Mouse (Mus musculus): ENCODE measurements at regions not wholly inside any gene's neighbourhood (a gene's known extent, or its start where the extent isn't known, plus 50 kb on each side); places are given as distances from the start of the nearest gene placed in this dataset.
A peak's percentile ranks its signal among the peaks of the same experiment; 100 is the strongest.

GRCm38 (mm10) chr7:52510686-52511085 is 495.2 kb upstream of the 1700015G11Rik start:
- no peak for TF ChIP-seq CTCF (IDR thresholded peaks at IDR 0.05)
- no peaks in the 10 kb centered on the region for H3K27me3 ChIP-seq
- no peak for ATAC-seq
- in situ Hi-C loops (cut with MboI; ENCODE audit: low pct_unique_long_range_greater_than_20kb) = no loop called here
- POLR2A ChIA-PET = no interaction called here
- DNase-seq (ENCODE audit: low read depth, low spot score) = no peak
- CTCF ChIA-PET = no interaction called here

DNA sequence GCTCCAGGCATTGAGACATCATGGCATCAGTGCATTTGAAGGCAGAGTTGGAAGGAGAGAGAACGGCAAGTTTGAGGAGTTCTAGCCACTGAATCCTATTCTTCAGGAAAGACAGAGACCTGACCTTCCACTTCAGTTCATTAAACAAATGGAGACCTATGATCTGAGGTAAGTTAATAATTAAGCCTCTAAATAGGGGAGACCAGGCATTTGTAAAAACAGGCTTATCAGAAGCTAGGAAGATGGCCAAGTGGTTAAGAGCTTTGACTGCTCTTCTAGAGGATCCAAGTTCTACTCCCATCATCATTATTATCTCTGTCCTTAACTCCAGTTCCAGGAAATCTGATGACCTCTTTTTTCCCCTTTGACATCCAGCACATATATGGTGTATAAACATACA is 492.5 kb upstream of the 1700015G11Rik start:
- DNase-seq (ENCODE audit: low read depth, low spot score) (no peak), ATAC-seq (no peak)
- TF ChIP-seq CTCF (IDR thresholded peaks at IDR 0.05) = no peak
- in situ Hi-C loops (cut with MboI; ENCODE audit: low pct_unique_long_range_greater_than_20kb) = no loop called here
- H3K27me3 ChIP-seq = no peaks in the 10 kb centered on the region
- ChIA-PET POLR2A (interaction anchor here (0.5 to 1.1 kb wide), 3 partner anchors 10 to 736 kb away, joined by 3 to 4 read pairs (median 3); no protein-coding TSS in a partner anchor), CTCF (no interaction called here)

DNA sequence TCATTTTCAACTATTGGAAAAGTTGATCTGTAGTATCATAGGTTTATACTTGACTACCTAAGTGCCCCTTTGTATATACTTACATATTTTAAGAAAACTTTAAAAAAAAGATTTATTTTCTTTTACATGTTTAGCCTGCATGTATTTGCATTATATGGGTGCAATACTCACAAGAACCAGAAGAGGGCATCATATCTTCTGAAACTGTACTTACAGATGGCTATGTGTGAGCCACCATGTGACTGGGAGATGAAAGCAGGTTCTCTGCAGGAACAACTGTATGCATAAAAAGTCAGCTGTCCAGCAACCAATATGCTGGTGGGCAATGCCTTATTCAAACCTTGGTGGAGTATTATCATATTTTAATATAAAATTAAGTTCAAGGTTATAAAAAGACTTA is 451.6 kb upstream of the 1700015G11Rik start:
- in situ Hi-C loops (cut with MboI; ENCODE audit: low pct_unique_long_range_greater_than_20kb) = no loop called here
- ATAC-seq (no peak), DNase-seq (ENCODE audit: low read depth, low spot score) (no peak)
- no peaks in the 10 kb centered on the region for H3K27me3 ChIP-seq
- POLR2A ChIA-PET = no interaction called here
- CTCF ChIA-PET = no interaction called here
- TF ChIP-seq CTCF (IDR thresholded peaks at IDR 0.05) = peak; percentile 15

DNA sequence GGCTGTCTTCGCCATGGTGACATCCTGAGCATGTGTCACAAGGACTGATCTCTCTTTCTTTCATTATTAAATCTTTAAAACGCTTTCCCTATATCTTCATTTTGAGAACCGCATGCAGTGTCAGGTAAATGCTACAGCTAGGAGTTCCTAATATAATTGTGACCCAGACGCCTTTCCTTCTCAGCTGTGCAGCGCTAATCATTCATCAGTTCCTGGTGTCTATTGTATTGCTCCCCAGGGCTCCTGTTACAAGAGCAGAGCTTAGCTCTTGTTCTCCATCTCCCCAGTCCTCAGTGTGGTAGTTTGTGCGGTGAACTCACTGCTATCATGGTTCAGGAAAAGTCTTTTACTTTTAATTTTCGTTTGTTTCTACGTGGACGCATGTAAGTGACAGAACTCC is 451.1 kb upstream of the 1700015G11Rik start:
- POLR2A ChIA-PET = no interaction called here
- no peaks in the 10 kb centered on the region for H3K27me3 ChIP-seq
- TF ChIP-seq CTCF (IDR thresholded peaks at IDR 0.05) = no peak
- DNase-seq (ENCODE audit: low read depth, low spot score) (no peak), ATAC-seq (no peak)
- in situ Hi-C loops (cut with MboI; ENCODE audit: low pct_unique_long_range_greater_than_20kb) = no loop called here
- CTCF ChIA-PET = no interaction called here

Measured in Patski (cell line).